Mouse (Mus musculus) urinary bladder, postnatal 25 days (tissue): ENCODE data around the gene Mcm9.
"Not testable (repeated sequence)": the region's sequence is repeated elsewhere in the genome, so short reads cannot be mapped to it uniquely, and the experiment has no call there.

Source experiments
- DNase-seq: peaks from one replicate; pipeline ENCODE4 v3.0.0; 2022; ENCODE audit warnings: low spot score

Mcm9 gene

GRCm38 (mm10) chr10:53499518-53499917, 130.7 kb downstream of the Mcm9 start:
- no peak for DNase-seq

GRCm38 (mm10) chr10:53495349-53495748, 134.9 kb downstream of the Mcm9 start:
- not testable (repeated sequence) for DNase-seq

- no peak for DNase-seq
Measured at GRCm38 (mm10) chr10:53493954-53494353, 136.3 kb downstream of the Mcm9 start.
